20 mouse cellular contexts compared by ENCODE assay signal in genomic region chr15:15629304-15629703, GRCm38 (mm10).
"Had no signal": no experiment of that assay in that cellular context is flagged by ENCODE, and none has a peak within 500 bp of the region (broad histone marks: within the 10 kb centered on the region; RNA-seq: fewer than 3 reads in every experiment).

No protein-coding gene starts in this region.

- DNase-seq: kidney, adult 8-10 months; kidney, postnatal 10 days; kidney, postnatal 36 days; lung, adult 18-20 months; lung, postnatal 10 days; lung, postnatal 36 days; midbrain, embryonic 14.5 days; right cerebral cortex, adult 18-20 months; right cerebral cortex, postnatal 25 days; thymus, adult 18-20 months; thymus, postnatal 36 days had no signal

- H3K4me3 ChIP-seq: kidney, embryonic 15.5 days; left cerebral cortex, adult 2 months; lung, embryonic 15.5 days; megakaryocyte, embryonic 14.5 days; midbrain, embryonic 10.5 days; neural tube, embryonic 12.5 days; neural tube, embryonic 15.5 days had no signal

- H3K4me1 ChIP-seq: kidney, embryonic 15.5 days; lung, embryonic 15.5 days; megakaryocyte, embryonic 14.5 days; midbrain, embryonic 10.5 days; neural tube, embryonic 12.5 days; neural tube, embryonic 15.5 days had no signal

- H3K9ac ChIP-seq: kidney, embryonic 15.5 days; liver, embryonic 14.5 days; lung, embryonic 15.5 days; neural tube, embryonic 12.5 days; neural tube, embryonic 15.5 days had no signal

- H3K9me3 ChIP-seq: kidney, embryonic 15.5 days; lung, embryonic 15.5 days; megakaryocyte, embryonic 14.5 days; midbrain, embryonic 10.5 days; neural tube, embryonic 12.5 days; neural tube, embryonic 15.5 days had no signal

- H3K4me2 ChIP-seq: kidney, embryonic 15.5 days; liver, embryonic 11.5 days; lung, embryonic 15.5 days; neural tube, embryonic 12.5 days; neural tube, embryonic 15.5 days had no signal

- H3K27me3 ChIP-seq: kidney, embryonic 15.5 days; lung, embryonic 15.5 days; megakaryocyte, embryonic 14.5 days; neural tube, embryonic 12.5 days; neural tube, embryonic 15.5 days had no signal

- H3K27ac ChIP-seq: kidney, embryonic 15.5 days; left cerebral cortex, adult 2 months; liver, embryonic 14.5 days; lung, embryonic 15.5 days; midbrain, embryonic 10.5 days; neural tube, embryonic 12.5 days; neural tube, embryonic 15.5 days had no signal

- H3K36me3 ChIP-seq: kidney, embryonic 15.5 days; lung, embryonic 15.5 days; midbrain, embryonic 10.5 days; neural tube, embryonic 12.5 days; neural tube, embryonic 15.5 days had no signal
